Mouse (Mus musculus) liver, embryonic 13.5 days (tissue): ENCODE data around the gene Aanat. TPM values are rescaled to one million over a fixed set of nuclear protein-coding genes. Genes with fewer than 3 reads are reported as not detected.

Experiments used
- ATAC-seq: fragments of 200-750 bp; cut with Nextera tagmentation; 2 replicates; pipeline ENCODE4 v1.8.0; 2017; ENCODE audit warnings: low read depth, mild to moderate bottlenecking, moderate number of reproducible peaks, moderate library complexity
- DNase-seq: peaks from one replicate; pipeline ENCODE4 v3.0.0; 2022
- H3K27ac ChIP-seq: fragments of 300-500 bp; sonication (generic); 2 replicates; pipeline ENCODE4 v1.5.1; 2015; ENCODE audit warnings: moderate library complexity, mild to moderate bottlenecking, inconsistent platforms
- H3K27me3 ChIP-seq: fragments of 300-500 bp; sonication (generic); 2 replicates; pipeline ENCODE4 v1.6.1; 2015; ENCODE audit warnings: mild to moderate bottlenecking, inconsistent platforms
- H3K36me3 ChIP-seq: fragments of 300-500 bp; sonication (generic); 2 replicates; pipeline ENCODE4 v1.6.1; 2015; ENCODE audit warnings: mild to moderate bottlenecking, inconsistent platforms
- H3K4me1 ChIP-seq: fragments of 300-500 bp; sonication (generic); replicated peaks from 2 replicates; pipeline ENCODE4 v1.6.1; 2015; ENCODE audit warnings: inconsistent platforms
- H3K4me2 ChIP-seq: fragments of 300-500 bp; sonication (generic); 2 replicates; pipeline ENCODE4 v1.6.1; 2015; ENCODE audit warnings: inconsistent platforms, mild to moderate bottlenecking, moderate library complexity
- H3K4me3 ChIP-seq: fragments of 300-500 bp; sonication (generic); replicated peaks from 2 replicates; pipeline ENCODE4 v1.5.1; 2015; ENCODE audit warnings: mild to moderate bottlenecking, inconsistent platforms
- H3K9ac ChIP-seq: fragments of 300-500 bp; sonication (generic); 2 replicates; pipeline ENCODE4 v1.6.1; 2015; ENCODE audit warnings: mild to moderate bottlenecking, inconsistent platforms
- H3K9me3 ChIP-seq: fragments of 300-500 bp; sonication (generic); replicated peaks from 2 replicates; pipeline ENCODE4 v1.6.1; 2016; ENCODE audit warnings: inconsistent platforms
- WGBS: fragments of 180-500 bp; shearing (Covaris S2); methylation state at CpG from one replicate; pipeline ENCODE4 v1.1.7; 2015; ENCODE audit not compliant: insufficient replicate concordance; 5-methylcytosine and 5-hydroxymethylcytosine counted together
- polyA plus RNA-seq: library from polyadenylated mRNA; unstranded; fragments of >200 nt; fragmentation: Nextera tagmentation; extraction: Ambion mirVana; gene quantifications from 2 replicates; pipeline ENCODE4 v1.2.1, GENCODE M21; 2015

Aanat gene
- polyA plus RNA-seq, 1 experiment from 2014 or later = not detected

DNA sequence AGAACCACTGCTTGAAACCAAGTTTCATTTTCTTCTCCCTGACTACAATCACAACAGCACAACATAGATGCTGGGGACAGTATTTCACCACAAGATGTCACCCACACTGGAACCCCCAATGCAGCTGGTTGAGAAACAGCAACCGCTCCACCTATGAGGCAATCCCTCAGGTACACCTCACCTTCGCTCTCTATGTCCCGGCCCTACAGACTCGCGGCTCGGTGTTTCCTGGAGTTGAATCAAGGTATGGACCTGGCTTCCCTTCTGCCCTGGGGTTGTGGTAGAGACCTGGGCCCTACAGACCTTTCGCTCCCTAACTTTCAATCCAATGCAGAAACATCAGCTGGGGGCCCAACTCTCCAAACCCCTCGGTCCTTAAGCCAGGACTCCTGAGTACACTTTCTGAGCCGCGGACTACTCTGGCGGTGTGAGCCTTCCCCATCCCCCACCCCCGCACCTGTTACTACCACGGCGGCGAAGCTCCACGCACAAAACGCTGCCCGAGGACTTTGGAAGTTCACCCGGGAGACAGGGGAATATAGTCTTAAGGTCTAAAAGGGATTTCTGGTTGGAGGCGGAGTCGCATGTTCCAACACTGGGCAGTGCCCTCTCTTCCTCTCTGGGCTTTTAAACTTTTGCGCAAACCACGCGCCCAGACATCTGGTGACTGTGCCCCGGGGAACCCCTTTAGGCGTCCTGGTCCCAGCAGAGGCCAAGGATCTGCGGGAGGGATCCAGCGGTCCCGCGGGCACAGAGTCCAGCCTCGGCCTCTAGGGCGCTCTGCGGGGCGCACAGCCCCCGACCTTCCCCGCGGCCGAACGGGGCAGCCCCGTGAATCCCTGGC lies 37.3 kb downstream of the Aanat start:
- WGBS = 4% methylated on average over 40 of the region's 40 CpGs
- ATAC-seq (no peak; the same call in none of the 2 replicates), DNase-seq (no peak)

DNA sequence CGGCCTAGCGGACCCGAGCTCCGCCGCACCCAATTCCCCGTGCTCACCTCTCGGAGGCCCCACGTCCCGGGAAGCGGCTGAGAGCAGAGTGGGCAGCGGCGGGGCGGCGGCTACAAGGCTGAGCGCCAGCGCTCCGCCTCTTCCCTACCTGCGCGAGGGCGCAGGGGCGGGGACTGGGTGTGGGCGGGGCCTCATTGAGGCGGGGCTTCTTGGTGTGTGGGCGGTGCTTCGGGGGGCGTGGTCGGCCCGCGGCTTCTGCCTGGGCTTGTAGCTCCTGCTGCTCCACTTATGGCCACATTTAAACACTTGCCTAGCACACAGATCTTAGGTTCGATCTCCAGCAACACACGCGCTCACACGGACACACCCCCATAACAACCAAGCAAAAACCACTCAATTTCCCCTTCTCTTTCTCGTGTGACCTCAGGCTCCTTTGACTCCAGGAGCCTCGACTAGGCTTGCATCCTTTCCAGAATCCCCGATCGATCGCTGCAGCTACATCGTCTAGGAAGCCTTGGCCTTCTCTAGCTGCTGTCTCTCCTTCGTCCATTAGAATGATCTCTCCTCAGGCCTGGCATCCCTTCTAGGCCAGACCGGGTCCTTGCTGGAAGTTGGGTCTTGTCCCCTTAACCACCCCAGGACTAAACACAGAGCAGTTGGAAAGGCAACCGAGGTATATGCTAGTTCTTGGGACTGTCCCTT lies 38.0 kb downstream of the Aanat start:
- H3K4me1 ChIP-seq = peaks cover 87% of the 10 kb centered on the region
- peak overlapping the region; percentile 86 for H3K4me3 ChIP-seq
- peak overlapping the region; percentile 93 for H3K9ac ChIP-seq
- H3K27ac ChIP-seq = peak overlapping the region; percentile 97
- peak; percentile 71 for ATAC-seq
- DNase-seq = peak; percentile 92
- H3K9me3 ChIP-seq = no peaks in the 10 kb centered on the region
- H3K4me2 ChIP-seq = peak overlapping the region; percentile 94
- no peaks in the 10 kb centered on the region for H3K36me3 ChIP-seq
- H3K27me3 ChIP-seq = no peaks in the 10 kb centered on the region
- 10% methylated on average over 42 of the region's 42 CpGs for WGBS

More for the DNA sequence above, 37.3 kb downstream of the Aanat start:
- H3K27me3 ChIP-seq = no peaks in the 10 kb centered on the region
- no peaks in the 10 kb centered on the region for H3K36me3 ChIP-seq
- H3K9me3 ChIP-seq = no peaks in the 10 kb centered on the region
- peak overlapping the region; percentile 97 for H3K27ac ChIP-seq
- peak overlapping the region; percentile 93 for H3K9ac ChIP-seq
- peaks cover 93% of the 10 kb centered on the region for H3K4me1 ChIP-seq
- peak overlapping the region; percentile 86 for H3K4me3 ChIP-seq
- H3K4me2 ChIP-seq = peak overlapping the region; percentile 94

DNA sequence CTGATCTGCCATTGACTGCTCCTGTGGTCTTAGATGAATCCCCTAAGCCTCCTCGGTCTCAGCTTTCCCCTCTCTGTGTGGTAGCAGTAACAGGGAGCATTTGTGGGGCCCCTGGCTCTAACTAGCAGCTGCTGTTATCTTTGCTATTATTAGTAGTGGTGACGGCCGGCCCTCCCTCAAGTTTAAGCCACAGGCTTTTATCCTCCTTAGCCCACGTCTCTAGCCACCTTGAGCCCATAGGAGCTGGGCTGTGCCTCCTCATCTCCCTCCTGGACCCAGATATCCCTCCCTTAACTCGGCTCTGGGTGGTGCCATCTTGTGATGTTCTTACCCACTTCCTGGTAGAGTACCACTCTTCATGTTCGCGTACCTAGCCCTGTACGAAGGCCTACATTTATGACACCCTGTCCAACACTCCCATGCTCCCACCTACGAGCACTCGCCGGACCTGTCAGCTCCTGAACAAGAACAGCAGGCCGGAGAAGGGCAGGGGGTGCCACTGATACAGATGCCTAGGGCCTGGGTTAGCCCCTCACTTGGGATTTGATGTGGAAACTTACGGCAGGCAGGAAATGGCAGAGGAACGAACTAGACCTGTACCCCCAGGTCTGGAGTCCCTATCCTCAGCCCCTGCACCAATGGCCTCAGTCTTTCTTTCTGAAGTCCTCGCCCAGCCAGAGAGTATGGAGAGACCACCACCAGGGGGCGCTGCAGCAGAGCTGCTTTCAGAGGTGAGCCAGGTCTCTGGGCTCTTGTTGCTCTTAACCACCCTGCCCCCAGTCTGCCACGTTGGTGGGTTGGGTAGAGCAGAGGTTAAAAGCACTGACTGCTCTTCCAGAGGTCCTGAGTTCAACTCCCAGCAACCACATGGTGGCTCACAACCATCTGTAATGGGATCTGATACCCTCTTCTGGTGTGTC lies 39.1 kb downstream of the Aanat start:
- Histone ChIP-seq H3K27ac (peak overlapping the region; percentile 87), H3K4me1 (peaks cover 77% of the 10 kb centered on the region), H3K9ac (peak overlapping the region; percentile 44; the same call in 1 of the 2 replicates), H3K36me3 (no peaks in the 10 kb centered on the region), H3K9me3 (no peaks in the 10 kb centered on the region), H3K27me3 (no peaks in the 10 kb centered on the region), H3K4me3 (no peak overlapping the region), H3K4me2 (peak overlapping the region; percentile 94)
- ATAC-seq (peak; percentile 25), DNase-seq (peak; percentile 66)
- 37% methylated on average over 17 of the region's 17 CpGs for WGBS

DNA sequence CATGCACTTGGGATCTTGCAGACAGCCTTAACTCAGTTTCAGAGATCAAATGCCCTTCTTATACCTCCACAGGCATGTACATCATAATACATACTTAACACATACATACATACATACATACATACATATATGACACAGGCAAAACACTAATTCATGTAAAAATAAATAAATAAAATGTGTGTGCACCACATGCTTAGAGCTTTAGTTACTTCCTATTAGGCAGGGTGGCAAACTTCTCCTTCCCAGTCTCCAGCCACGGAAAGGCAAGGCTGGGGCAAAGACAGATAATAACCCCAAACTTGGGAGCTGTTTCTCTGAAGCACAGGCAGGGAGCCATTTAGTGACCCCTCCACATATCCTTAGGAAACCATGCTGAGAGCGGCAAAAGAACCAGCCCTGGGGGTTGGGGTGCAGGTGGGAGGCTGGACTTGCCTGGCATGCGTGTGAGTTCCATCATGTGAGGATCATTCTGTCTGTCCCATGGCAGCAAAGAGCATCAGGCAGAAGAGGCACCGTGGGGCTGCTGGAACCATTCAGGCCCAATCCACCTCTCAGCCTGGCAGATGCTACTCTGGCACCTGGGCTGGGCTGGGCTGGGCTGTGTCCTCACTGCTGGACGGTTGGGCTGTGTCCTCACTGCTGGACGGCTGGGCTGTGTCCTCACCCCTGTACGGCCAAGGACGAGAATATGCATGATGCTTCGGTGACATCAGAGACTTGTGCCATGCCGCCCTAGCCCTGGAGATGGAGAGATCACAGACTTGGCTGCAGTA lies 40.3 kb downstream of the Aanat start, which contains the start of gene Rhbdf2:
Gene Rhbdf2 (minus strand): TSS at position 721 of the 773 bp plus-strand sequence.
- no peaks in the 10 kb centered on the region for H3K9me3 ChIP-seq
- 72% methylated on average over 10 of the region's 10 CpGs for WGBS
- ATAC-seq (no peak), DNase-seq (no peak)
- H3K27me3 ChIP-seq = no peaks in the 10 kb centered on the region
- H3K4me1 ChIP-seq = peaks cover 65% of the 10 kb centered on the region
- peak within 1 kb of the TSS; percentile 87 for H3K27ac ChIP-seq
- H3K4me2 ChIP-seq = no peak within 1 kb of the TSS
- no peak within 1 kb of the TSS for H3K4me3 ChIP-seq
- no peaks in the 10 kb centered on the region for H3K36me3 ChIP-seq
- H3K9ac ChIP-seq = no peak within 1 kb of the TSS

DNA sequence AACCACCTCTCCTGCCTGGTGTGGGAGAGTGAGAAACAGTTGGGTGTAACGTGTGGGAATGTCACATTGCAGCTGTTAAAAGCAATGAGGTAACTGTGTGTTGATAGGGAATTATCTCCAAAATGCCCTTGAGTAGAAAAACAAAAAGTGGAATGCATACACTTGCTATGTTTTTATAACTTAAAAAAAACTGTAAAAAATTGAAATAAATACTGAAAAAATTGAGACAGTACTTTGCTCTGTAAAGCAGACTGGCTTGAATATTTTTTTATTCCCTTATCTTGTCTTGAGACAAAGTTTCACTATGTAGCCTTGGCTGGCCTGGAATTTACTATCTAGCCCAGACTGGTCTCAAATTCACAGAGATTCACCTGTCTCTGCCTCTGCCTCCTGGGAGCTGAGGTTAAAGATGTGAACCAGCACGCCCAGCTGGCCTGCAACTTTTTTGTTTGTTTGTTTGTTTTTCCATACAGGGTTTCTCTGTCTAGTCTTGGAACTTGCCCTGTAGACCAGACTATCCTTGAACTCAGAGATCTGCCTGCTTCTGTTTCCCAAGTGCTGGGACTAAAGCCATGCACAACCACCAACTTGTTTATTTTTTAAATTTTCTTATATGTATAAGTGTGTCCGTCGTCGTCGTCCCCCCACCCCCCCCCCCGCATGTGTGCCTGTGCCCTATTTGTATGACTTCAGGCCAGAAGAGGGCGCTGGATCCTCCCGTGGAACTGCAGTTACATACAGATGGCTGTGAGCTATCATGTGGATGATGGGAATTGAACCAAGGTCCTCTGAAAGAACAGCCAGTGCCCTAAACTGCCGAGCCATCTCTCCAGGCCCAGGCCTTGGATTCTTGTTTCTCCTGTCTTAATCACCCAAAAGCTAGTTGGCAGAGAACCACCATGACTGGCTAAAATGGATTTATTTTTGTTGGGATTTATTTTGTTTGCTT lies 41.1 kb downstream of the Aanat start:
- Histone ChIP-seq H3K36me3 (no peaks in the 10 kb centered on the region), H3K9ac (no peak overlapping the region), H3K4me2 (no peak overlapping the region), H3K4me3 (no peak overlapping the region), H3K4me1 (peaks cover 57% of the 10 kb centered on the region), H3K27me3 (no peaks in the 10 kb centered on the region), H3K9me3 (no peaks in the 10 kb centered on the region), H3K27ac (peak overlapping the region; percentile 66)
- DNase-seq (no peak), ATAC-seq (no peak)
- 22% methylated on average over 10 of the region's 10 CpGs for WGBS

DNA sequence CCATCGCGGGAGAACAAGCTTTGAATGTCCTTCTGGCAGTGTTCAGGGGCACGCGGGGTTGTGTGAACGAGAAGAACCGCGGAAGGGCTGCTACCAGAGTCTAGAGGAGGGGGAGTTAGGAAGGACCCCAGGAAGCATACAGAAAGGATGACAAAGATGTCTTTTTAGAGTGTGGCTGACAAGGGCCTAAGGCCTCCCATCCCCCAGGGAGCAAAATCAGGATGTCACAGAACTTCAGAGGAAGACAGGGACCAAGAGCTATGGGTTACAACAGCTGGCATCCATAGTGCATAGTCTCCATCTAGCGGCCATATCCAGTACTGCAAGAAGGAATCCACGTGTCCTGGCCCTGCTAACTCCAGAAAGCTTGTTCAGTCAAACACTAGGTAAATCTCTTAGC lies 42.5 kb downstream of the Aanat start:
- DNase-seq = peak; percentile 72
- no peak for ATAC-seq
- Histone ChIP-seq H3K36me3 (no peaks in the 10 kb centered on the region), H3K27ac (no peak overlapping the region), H3K4me3 (no peak overlapping the region), H3K9me3 (no peaks in the 10 kb centered on the region), H3K9ac (no peak overlapping the region), H3K4me1 (peaks cover 43% of the 10 kb centered on the region), H3K4me2 (no peak overlapping the region), H3K27me3 (no peaks in the 10 kb centered on the region)
- WGBS = 59% methylated on average over 9 of the region's 9 CpGs

DNA sequence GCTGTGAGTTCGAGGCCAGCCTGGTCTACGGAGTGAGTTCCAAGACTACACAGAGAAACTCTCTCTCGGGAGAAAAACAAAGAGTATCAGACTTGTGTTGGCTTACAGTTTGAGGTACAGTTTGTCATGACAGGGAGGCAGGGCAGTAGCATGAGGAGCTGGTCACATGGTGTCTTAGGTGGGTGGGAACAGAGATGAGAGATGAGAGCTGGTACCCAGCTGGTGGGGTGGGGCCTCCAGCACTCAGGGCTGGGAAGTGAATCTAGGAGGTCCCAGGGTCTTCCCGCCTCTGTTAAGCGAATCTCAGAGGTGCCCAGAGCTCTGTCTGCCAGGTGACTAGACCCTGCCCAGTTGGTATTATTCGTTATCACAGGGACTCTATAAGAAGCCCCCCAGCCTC lies 43.2 kb downstream of the Aanat start:
- Histone ChIP-seq H3K27me3 (no peaks in the 10 kb centered on the region), H3K9ac (no peak overlapping the region), H3K9me3 (no peaks in the 10 kb centered on the region), H3K4me2 (no peak overlapping the region), H3K27ac (no peak overlapping the region), H3K4me3 (no peak overlapping the region), H3K4me1 (peaks cover 42% of the 10 kb centered on the region), H3K36me3 (no peaks in the 10 kb centered on the region)
- no peak for DNase-seq
- ATAC-seq = no peak
- 74% methylated on average over 6 of the region's 6 CpGs for WGBS

DNA sequence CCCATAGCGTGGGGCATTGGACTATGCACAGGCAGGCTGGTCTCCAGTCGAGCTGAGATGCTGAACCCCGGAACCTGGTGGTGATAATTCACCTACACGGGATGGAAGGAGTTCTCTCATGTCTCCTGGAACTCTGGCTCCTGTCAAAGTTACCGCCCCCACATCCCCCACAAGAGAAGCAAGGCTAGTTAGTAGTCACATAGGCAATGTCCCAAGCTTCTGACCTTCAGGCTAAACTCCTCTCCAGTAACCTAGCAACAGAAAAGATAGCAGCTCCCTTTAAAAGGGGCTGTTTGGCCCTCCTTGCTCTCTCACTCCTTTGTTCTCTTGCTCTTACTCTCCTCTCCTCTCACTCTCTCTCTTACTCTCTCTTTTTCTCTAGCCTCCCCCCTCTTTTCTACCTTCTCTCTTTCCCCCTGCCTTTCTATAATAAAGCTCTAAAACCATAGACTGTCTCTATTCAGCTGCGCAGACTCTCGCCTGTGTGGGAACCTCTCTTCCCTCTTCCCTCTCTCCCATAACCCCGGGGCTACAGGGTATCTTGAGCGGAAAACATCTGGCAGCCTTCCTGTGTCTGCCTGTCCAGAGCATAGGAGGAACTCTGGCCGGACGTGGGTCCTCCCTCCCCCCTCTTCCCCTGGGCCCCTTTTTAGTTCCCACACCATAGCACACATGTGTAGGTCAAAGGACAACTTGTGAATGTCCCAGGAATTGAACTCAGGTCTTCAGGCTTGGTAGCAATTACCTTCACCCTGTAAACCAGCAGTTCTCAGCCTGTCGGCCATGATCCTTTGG lies 44.1 kb downstream of the Aanat start:
- no peak for ATAC-seq
- H3K4me1 ChIP-seq = peaks cover 33% of the 10 kb centered on the region
- no peak overlapping the region for H3K9ac ChIP-seq
- no peaks in the 10 kb centered on the region for H3K27me3 ChIP-seq
- no peak overlapping the region for H3K27ac ChIP-seq
- H3K36me3 ChIP-seq = no peaks in the 10 kb centered on the region
- WGBS = 41% methylated on average over 12 of the region's 12 CpGs
- H3K4me3 ChIP-seq = no peak overlapping the region
- H3K9me3 ChIP-seq = no peaks in the 10 kb centered on the region
- no peak for DNase-seq
- H3K4me2 ChIP-seq = no peak overlapping the region

DNA sequence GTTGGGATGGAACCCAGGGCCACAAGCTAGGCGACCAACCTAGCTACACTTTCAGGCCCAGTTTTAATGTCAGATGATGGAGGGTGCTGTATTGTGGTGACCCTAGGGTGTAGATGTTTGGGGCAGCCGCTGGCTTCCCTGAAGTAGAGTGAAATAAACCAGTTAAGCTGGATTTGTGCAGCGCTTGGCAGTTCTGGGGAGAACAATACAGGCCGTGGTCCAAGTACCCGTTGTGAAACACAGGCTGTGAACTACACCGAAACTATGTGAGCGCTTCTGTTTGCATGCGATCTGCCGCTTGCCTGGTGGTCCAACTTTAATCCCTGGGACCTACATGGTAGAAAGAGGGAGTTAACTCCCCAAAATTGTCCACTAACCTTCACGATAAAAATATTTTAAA lies 46.7 kb downstream of the Aanat start:
- WGBS = 77% methylated on average over 10 of the region's 10 CpGs
- H3K9me3 ChIP-seq = no peaks in the 10 kb centered on the region
- ATAC-seq (no peak), DNase-seq (no peak)
- H3K9ac ChIP-seq = no peak overlapping the region
- H3K4me2 ChIP-seq = no peak overlapping the region
- H3K36me3 ChIP-seq = no peaks in the 10 kb centered on the region
- H3K27ac ChIP-seq = no peak overlapping the region
- H3K4me3 ChIP-seq = no peak overlapping the region
- H3K27me3 ChIP-seq = no peaks in the 10 kb centered on the region
- H3K4me1 ChIP-seq = peaks cover 10% of the 10 kb centered on the region
